Mouse (Mus musculus) cortical plate, adult 2 months (tissue): ENCODE data around the gene Plekhf1.
A peak's percentile ranks its signal among the peaks of the same experiment; 100 is the strongest.

ENCODE experiments used
- CTCF ChIP-seq: fragments of 200-500 bp; IDR thresholded peaks from 2 replicates; pipeline ENCODE4 v1.5.1; 2011; ENCODE audit warnings: mild to moderate bottlenecking, control low read depth, low read length; ENCODE audit not compliant: insufficient read depth; ENCODE audit errors: extremely low read depth
- POLR2A ChIP-seq: fragments of 200-500 bp; IDR thresholded peaks from 2 replicates; pipeline ENCODE4 v1.6.1; 2011; ENCODE audit warnings: mild to moderate bottlenecking, low read length, control low read depth; ENCODE audit not compliant: insufficient read depth; ENCODE audit errors: extremely low read depth

- TF ChIP-seq CTCF (no peak), POLR2A (peak; percentile 81)
Measured at GRCm38 (mm10) chr7:38183709-38184417, 44.0 kb downstream of the Plekhf1 start.
